Mouse (Mus musculus): ENCODE measurements around the gene Gnat2. TPM values are rescaled to one million over a fixed set of nuclear protein-coding genes. Genes with fewer than 3 reads are reported as not detected.
A peak's percentile ranks its signal among the peaks of the same experiment; 100 is the strongest.

Gene Gnat2
- polyA plus RNA-seq, 1 experiment from 2014 or later: 1.3 TPM

DNA sequence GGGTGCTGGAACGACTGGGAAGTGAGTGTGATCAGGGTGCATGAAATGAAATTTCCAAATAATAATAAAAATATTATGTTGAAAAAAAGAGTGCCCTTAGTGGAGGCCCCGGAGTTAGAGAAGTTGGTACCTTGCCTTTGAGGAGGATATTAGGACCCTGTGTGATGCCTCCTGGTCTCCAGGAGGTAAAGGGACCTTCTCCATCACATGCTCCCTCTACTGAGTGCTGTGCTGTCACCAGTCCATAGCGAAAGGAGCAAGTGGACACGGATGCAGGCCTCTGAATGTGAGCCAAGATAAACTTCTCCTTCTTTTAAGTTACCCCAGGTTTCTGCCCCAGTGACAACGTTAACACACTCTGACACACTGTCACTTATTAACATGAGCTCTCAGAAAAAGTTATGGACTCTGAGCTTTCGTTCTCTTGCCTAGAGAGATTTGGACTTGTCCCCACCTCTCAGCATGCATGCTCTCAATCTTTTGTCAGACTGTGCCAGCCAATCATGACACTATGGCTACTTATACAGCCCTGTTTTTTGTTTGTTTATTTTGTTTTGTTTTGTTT is 25.1 kb upstream of the Gnat2 start:
- no peaks in the 10 kb centered on the region for H3K36me3 ChIP-seq (ENCODE audit: control insufficient read depth, insufficient read depth, low read length)
- no peak overlapping the region for H3K4me3 ChIP-seq (replicated peaks; ENCODE audit: low read length)
- peaks cover 7% of the 10 kb centered on the region for H3K4me1 ChIP-seq (ENCODE audit: control insufficient read depth, insufficient read depth, low read length)
- H3K9ac ChIP-seq (ENCODE audit: low read length): no peak overlapping the region
- no peaks in the 10 kb centered on the region for H3K9me3 ChIP-seq (replicated peaks; ENCODE audit: control insufficient read depth, low read length)
- WGBS: 59% methylated on average over 6 of the region's 6 CpGs
- no peaks in the 10 kb centered on the region for H3K27me3 ChIP-seq (ENCODE audit: control insufficient read depth, insufficient read depth, low read length)
- ATAC-seq (ENCODE audit: insufficient read depth, low FRiP score): peak; percentile 23; the same call in 1 of the 2 replicates
- H3K4me2 ChIP-seq (ENCODE audit: low read depth, low read length): no peak overlapping the region
- H3K27ac ChIP-seq (ENCODE audit: low read length): no peak overlapping the region

DNA sequence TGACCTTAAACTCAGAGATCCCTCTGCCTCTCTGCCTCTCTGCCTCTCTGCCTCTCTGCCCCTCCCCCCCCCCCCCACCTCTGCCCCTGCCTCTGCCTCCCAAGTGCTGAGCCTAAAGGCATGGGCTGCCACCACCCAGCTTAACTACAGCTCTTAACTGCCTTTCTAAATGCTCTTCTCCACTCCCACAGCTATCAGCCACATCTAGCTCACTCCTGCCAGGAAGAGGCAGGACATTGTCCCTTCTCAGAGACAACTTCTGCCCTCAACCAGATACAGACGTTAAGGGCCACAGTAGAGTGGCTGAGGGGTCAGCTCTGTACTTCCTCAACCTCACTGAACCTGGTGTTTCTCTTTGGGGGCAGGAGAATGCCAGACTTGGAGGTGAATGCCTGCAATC is 23.8 kb upstream of the Gnat2 start:
- H3K27me3 ChIP-seq (ENCODE audit: control insufficient read depth, insufficient read depth, low read length): no peaks in the 10 kb centered on the region
- no peak for ATAC-seq (ENCODE audit: insufficient read depth, low FRiP score)
- H3K9ac ChIP-seq (ENCODE audit: low read length): peak overlapping the region; percentile 26; the same call in 1 of the 2 replicates
- H3K4me1 ChIP-seq (ENCODE audit: control insufficient read depth, insufficient read depth, low read length): peaks cover 7% of the 10 kb centered on the region
- no peak overlapping the region; the same call in 1 of the 2 replicates for H3K4me2 ChIP-seq (ENCODE audit: low read depth, low read length)
- WGBS: 21% methylated on average over 1 of the region's 1 CpGs
- peak overlapping the region; percentile 71; the same call in 1 of the 2 replicates for H3K27ac ChIP-seq (ENCODE audit: low read length)
- no peaks in the 10 kb centered on the region for H3K9me3 ChIP-seq (replicated peaks; ENCODE audit: control insufficient read depth, low read length)
- no peak overlapping the region for H3K4me3 ChIP-seq (replicated peaks; ENCODE audit: low read length)
- no peaks in the 10 kb centered on the region for H3K36me3 ChIP-seq (ENCODE audit: control insufficient read depth, insufficient read depth, low read length)

DNA sequence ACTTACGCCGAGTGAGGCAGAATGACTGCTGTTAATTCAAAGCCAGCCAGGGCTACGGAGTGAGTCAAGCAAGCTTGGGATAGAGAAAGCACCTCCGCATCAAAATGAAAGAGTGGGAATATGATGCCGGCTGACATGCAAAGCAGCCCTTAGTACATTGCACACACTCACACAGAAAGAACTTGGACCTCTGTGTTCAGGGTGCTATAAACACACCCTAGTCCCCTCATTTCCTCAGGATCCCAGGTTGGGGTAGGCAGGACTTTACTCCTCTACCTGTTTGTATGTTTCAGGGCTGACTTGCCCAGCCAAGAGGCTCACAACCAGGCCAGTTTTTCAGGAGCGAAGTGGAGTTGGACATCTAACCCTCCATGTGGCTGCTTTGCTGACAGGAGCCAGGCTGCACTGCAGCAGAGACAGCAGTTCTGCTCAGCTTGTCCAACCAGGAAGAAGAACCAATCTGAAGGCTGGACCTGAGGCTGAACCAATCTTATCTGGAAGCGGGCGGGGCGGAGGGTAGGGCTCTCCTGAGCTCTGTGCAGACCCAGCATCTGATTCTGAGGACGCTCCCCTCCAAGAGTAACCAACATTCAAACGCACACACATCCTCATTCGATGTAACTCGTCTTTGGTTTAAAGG is 23.2 kb upstream of the Gnat2 start:
- H3K27ac ChIP-seq (ENCODE audit: low read length): peak overlapping the region; percentile 71
- H3K4me3 ChIP-seq (replicated peaks; ENCODE audit: low read length): peak overlapping the region; percentile 11
- peak; percentile 69 for ATAC-seq (ENCODE audit: insufficient read depth, low FRiP score)
- no peaks in the 10 kb centered on the region for H3K9me3 ChIP-seq (replicated peaks; ENCODE audit: control insufficient read depth, low read length)
- 58% methylated on average over 13 of the region's 13 CpGs for WGBS
- H3K27me3 ChIP-seq (ENCODE audit: control insufficient read depth, insufficient read depth, low read length): no peaks in the 10 kb centered on the region
- H3K4me1 ChIP-seq (ENCODE audit: control insufficient read depth, insufficient read depth, low read length): peaks cover 7% of the 10 kb centered on the region
- H3K9ac ChIP-seq (ENCODE audit: low read length): peak overlapping the region; percentile 26; the same call in 1 of the 2 replicates
- no peaks in the 10 kb centered on the region for H3K36me3 ChIP-seq (ENCODE audit: control insufficient read depth, insufficient read depth, low read length)
- peak overlapping the region; percentile 34 for H3K4me2 ChIP-seq (ENCODE audit: low read depth, low read length)

DNA sequence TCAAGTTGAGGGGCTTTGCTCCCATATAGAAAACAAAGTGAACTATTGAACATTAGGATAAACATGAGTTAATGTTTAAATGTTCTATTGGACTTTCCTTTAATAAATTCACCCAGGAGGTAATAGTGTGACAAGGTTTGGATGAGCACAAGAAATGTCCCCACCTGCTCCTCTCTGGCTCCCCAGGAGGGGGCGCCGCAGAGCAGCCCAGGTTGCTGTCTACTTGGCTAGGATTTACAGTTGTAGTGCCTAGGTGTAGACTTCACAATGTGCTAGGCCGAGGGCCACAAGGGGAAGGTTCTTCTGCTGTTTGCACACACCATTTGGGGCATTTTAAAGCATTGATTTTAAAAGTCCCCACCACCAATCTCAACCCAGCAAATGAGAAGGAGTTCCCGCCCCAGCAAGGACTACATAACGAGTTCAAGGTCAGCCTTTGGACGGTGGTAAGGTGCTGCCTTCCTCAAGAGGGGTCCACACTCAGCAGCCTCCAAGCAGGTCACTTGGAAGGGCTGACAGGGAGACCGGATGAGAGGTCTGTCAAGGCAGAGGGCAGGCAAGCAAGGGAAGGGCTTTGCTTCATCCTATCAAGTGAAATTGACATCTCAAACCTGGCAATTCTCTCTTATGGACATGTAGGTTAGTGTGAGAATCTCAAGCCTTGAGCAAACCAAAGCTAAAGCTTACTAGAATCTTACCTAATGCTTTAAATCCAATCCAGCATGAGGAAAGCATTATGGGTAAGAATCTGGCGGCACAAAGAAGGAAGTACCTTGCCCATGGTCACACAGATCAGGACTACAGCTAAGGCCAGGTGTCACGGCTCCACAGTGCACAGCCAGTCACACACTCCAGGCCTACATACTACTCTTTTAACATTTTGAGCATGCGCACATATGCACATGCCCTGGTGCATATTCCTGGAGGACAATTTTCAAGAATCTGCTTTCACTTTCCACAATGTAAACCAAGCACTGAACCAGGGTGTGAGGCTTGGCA is 22.0 kb upstream of the Gnat2 start:
- H3K27ac ChIP-seq (ENCODE audit: low read length): no peak overlapping the region
- H3K4me1 ChIP-seq (ENCODE audit: control insufficient read depth, insufficient read depth, low read length): peaks cover 7% of the 10 kb centered on the region
- no peaks in the 10 kb centered on the region for H3K9me3 ChIP-seq (replicated peaks; ENCODE audit: control insufficient read depth, low read length)
- peak overlapping the region; percentile 34; the same call in 1 of the 2 replicates for H3K4me2 ChIP-seq (ENCODE audit: low read depth, low read length)
- H3K27me3 ChIP-seq (ENCODE audit: control insufficient read depth, insufficient read depth, low read length): no peaks in the 10 kb centered on the region
- no peak for ATAC-seq (ENCODE audit: insufficient read depth, low FRiP score)
- WGBS: 65% methylated on average over 10 of the region's 10 CpGs
- no peak overlapping the region for H3K4me3 ChIP-seq (replicated peaks; ENCODE audit: low read length)
- peak overlapping the region; percentile 52; the same call in 1 of the 2 replicates for H3K9ac ChIP-seq (ENCODE audit: low read length)
- peaks cover 11% of the 10 kb centered on the region for H3K36me3 ChIP-seq (ENCODE audit: control insufficient read depth, insufficient read depth, low read length)

DNA sequence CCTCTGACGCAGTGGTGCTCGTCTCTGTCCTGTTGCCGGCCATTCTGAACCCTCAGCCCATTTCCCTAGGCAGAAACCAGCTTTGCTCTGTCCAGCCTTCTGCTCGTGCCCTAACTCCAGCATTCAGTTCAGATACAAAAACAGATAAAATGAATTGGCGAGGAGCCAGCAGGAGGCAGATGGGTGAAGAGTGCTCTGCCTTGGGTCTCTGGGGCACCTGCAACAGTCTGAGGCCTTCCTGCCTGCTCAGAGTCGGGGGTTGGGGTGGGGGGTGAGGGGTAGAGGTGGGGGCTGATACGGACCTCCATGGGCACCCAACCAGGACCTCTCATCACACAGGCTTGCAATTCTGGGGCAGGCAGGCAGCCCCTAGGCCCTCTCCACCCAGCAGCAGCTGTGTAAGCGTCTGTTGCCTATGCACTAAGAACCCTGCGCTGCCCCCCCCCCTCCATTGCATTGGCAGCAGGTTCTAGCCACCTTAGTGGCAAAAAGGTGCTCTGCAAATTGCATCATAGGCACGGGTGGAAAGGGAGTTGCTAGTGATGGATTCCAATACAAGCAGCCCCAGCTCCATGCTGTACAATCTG is 19.5 kb upstream of the Gnat2 start:
- no peak overlapping the region for H3K4me3 ChIP-seq (replicated peaks; ENCODE audit: low read length)
- 63% methylated on average over 10 of the region's 10 CpGs for WGBS
- H3K9ac ChIP-seq (ENCODE audit: low read length): no peak overlapping the region
- H3K27ac ChIP-seq (ENCODE audit: low read length): no peak overlapping the region
- H3K36me3 ChIP-seq (ENCODE audit: control insufficient read depth, insufficient read depth, low read length): peaks cover 27% of the 10 kb centered on the region
- no peak overlapping the region for H3K4me2 ChIP-seq (ENCODE audit: low read depth, low read length)
- peaks cover 7% of the 10 kb centered on the region for H3K4me1 ChIP-seq (ENCODE audit: control insufficient read depth, insufficient read depth, low read length)
- no peaks in the 10 kb centered on the region for H3K9me3 ChIP-seq (replicated peaks; ENCODE audit: control insufficient read depth, low read length)
- no peak for ATAC-seq (ENCODE audit: insufficient read depth, low FRiP score)
- no peaks in the 10 kb centered on the region for H3K27me3 ChIP-seq (ENCODE audit: control insufficient read depth, insufficient read depth, low read length)

DNA sequence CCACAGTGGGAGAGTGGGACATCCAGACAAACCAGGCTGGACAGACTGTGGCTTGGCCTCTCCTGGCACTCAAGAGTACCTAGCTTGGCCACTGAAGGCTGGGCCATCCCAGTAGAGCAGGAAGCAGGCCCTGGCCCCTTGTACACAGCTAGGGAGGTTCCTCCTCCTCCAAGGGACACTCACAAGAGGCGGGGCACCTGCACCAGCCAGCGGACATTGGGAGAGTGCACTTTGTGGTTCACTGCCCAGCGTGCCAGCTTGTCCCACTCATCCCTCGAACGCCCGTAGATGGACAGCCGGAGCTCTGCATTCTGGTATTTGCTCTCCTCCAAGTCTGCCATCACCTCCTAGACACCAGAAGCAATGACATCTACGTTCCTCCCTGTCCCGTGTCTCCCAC is 15.8 kb upstream of the Gnat2 start:
- Histone ChIP-seq H3K4me3 (replicated peaks; ENCODE audit: low read length) (no peak overlapping the region), H3K4me1 (ENCODE audit: control insufficient read depth, insufficient read depth, low read length) (peaks cover 4% of the 10 kb centered on the region), H3K4me2 (ENCODE audit: low read depth, low read length) (no peak overlapping the region), H3K36me3 (ENCODE audit: control insufficient read depth, insufficient read depth, low read length) (peaks cover 38% of the 10 kb centered on the region), H3K27ac (ENCODE audit: low read length) (no peak overlapping the region), H3K9ac (ENCODE audit: low read length) (no peak overlapping the region), H3K27me3 (ENCODE audit: control insufficient read depth, insufficient read depth, low read length) (no peaks in the 10 kb centered on the region), H3K9me3 (replicated peaks; ENCODE audit: control insufficient read depth, low read length) (no peaks in the 10 kb centered on the region)
- 92% methylated on average over 9 of the region's 9 CpGs for WGBS
- ATAC-seq (ENCODE audit: insufficient read depth, low FRiP score): no peak

DNA sequence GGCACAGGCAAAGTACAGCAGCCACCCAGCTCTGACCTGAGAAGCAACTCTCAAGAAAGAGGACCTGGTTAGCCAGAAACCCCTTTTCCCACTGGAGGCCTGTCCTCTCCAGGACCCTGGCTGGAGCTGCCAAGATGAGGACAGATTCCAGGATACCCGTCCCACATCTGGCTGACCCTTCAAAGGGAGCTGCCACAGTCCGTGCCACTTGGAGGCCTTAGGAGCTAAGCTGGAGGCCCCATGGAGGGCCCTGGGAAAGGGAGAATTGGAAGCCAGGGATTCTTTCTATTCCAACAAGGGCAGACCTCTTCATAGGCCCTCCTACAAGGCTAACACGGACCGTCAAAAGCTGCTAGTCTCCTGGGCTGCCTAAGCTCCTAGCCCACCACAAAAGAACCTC is 10.9 kb upstream of the Gnat2 start:
- H3K4me3 ChIP-seq (replicated peaks; ENCODE audit: low read length): no peak overlapping the region
- WGBS: 48% methylated on average over 4 of the region's 4 CpGs
- H3K9ac ChIP-seq (ENCODE audit: low read length): peak overlapping the region; percentile 57
- H3K36me3 ChIP-seq (ENCODE audit: control insufficient read depth, insufficient read depth, low read length): peaks cover 16% of the 10 kb centered on the region
- no peaks in the 10 kb centered on the region for H3K27me3 ChIP-seq (ENCODE audit: control insufficient read depth, insufficient read depth, low read length)
- H3K4me2 ChIP-seq (ENCODE audit: low read depth, low read length): peak overlapping the region; percentile 25; the same call in 1 of the 2 replicates
- ATAC-seq (ENCODE audit: insufficient read depth, low FRiP score): no peak
- H3K27ac ChIP-seq (ENCODE audit: low read length): peak overlapping the region; percentile 38; the same call in 1 of the 2 replicates
- H3K9me3 ChIP-seq (replicated peaks; ENCODE audit: control insufficient read depth, low read length): no peaks in the 10 kb centered on the region
- peaks cover 34% of the 10 kb centered on the region for H3K4me1 ChIP-seq (ENCODE audit: control insufficient read depth, insufficient read depth, low read length)

DNA sequence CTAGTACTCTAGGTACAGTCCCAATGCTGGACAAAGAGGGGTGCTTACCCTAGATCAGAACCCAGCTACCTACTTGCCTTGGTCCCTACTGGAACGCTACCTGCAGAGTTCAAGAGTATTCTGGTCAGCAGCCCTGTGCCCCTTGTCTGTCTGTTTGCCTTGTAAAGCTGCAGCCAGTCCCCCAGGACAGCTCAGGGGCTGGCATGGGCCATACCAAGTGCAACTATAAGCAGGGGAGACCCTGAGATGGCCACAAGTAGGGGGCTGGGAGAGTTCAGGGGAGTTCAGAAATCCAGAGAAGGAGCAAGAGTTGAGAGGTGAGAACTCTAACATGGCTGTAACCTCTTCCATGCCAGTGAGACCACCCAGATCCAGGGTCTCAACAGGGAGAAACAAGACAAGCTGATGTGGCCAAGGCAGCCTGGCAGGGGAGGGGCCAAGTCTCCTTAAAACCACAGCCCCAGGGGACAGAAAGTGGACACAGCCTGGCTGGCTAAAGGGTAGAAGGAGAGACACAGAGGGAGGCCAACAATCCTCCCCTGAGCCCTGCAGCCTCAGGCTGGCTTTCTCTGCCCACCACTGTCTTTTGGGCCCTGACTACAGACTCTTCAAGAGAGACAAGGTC is 10.2 kb upstream of the Gnat2 start:
- Histone ChIP-seq H3K4me1 (ENCODE audit: control insufficient read depth, insufficient read depth, low read length) (peaks cover 41% of the 10 kb centered on the region), H3K9ac (ENCODE audit: low read length) (peak overlapping the region; percentile 57), H3K4me3 (replicated peaks; ENCODE audit: low read length) (no peak overlapping the region; the same call in 1 of the 2 replicates), H3K9me3 (replicated peaks; ENCODE audit: control insufficient read depth, low read length) (no peaks in the 10 kb centered on the region), H3K4me2 (ENCODE audit: low read depth, low read length) (peak overlapping the region; percentile 25; the same call in 1 of the 2 replicates), H3K27me3 (ENCODE audit: control insufficient read depth, insufficient read depth, low read length) (no peaks in the 10 kb centered on the region), H3K27ac (ENCODE audit: low read length) (peak overlapping the region; percentile 23; the same call in 1 of the 2 replicates), H3K36me3 (ENCODE audit: control insufficient read depth, insufficient read depth, low read length) (peaks cover 15% of the 10 kb centered on the region)
- ATAC-seq (ENCODE audit: insufficient read depth, low FRiP score): no peak
- 72% methylated on average over 1 of the region's 1 CpGs for WGBS

Data from stomach, embryonic 16.5 days (tissue).